In genomic region chr19:10677915-10678771, GRCm38 (mm10) we compare ENCODE assay signal across 8 mouse cellular contexts. TPM values are rescaled to one million over a fixed set of nuclear protein-coding genes. Genes with fewer than 3 reads are reported as not detected.
DNase-seq lines count a peak whose midpoint lies in the region; ATAC-seq and TF ChIP-seq lines count a peak whose summit lies in the region.

Pga5 (minus strand) TSS chr19:10678071.

- TF ChIP-seq POLR2A in small intestine, adult 2 months (IDR thresholded peaks at IDR 0.05; ENCODE audit: low read depth, low read length): no peak

- DNase-seq in ZHBTc4 (ENCODE audit: low read depth, low spot score): peak; percentile 52
- DNase-seq in cerebellum, postnatal 4 days (ENCODE audit: low spot score in 2 of 2): peak; percentile 83 to 95
- peak; percentile 85 for DNase-seq in gastrocnemius, adult 18-20 months (ENCODE audit: low spot score)
- DNase-seq in left cerebral cortex, postnatal 4 days: peak; percentile 95
- DNase-seq in midbrain, embryonic 14.5 days: peak; percentile 92

- ATAC-seq in intestine, embryonic 15.5 days: peak; percentile 65
- peak; percentile 53; the same call in 1 of the 2 replicates for ATAC-seq in midbrain, embryonic 14.5 days (ENCODE audit: low FRiP score, low TSS enrichment)
- ATAC-seq in inflammation-experienced regulatory T-cells, adult 6 months: no peak

- H3K9ac ChIP-seq in intestine, embryonic 15.5 days: no peak within 1 kb of the TSS
- H3K9ac ChIP-seq in midbrain, embryonic 14.5 days (replicated peaks; ENCODE audit: low read length): no peak within 1 kb of the TSS

- peak; percentile 98; the same call in 1 of the 2 replicates for TF ChIP-seq CTCF in small intestine, adult 2 months (IDR thresholded peaks at IDR 0.05; ENCODE audit: extremely low read depth, insufficient read length, insufficient replicate concordance, low read depth, low read length)

- WGBS in intestine, embryonic 15.5 days: 32% methylated on average over 6 of the region's 6 CpGs
- WGBS in midbrain, embryonic 14.5 days: 47% methylated on average over 6 of the region's 6 CpGs
- WGBS in small intestine, adult 2 months: 12% methylated on average over 6 of the region's 6 CpGs

- no peak within 1 kb of the TSS for H3K4me3 ChIP-seq in intestine, embryonic 15.5 days (replicated peaks)
- H3K4me3 ChIP-seq in midbrain, embryonic 14.5 days (replicated peaks; ENCODE audit: low read depth, low read length): no peak within 1 kb of the TSS
- no peak within 1 kb of the TSS for H3K4me3 ChIP-seq in small intestine, adult 2 months (ENCODE audit: low read depth, low read length)

- intact Hi-C loops in left cerebral cortex, postnatal 4 days (cut with DNase I): no loop called here

- no peak within 1 kb of the TSS for H3K27ac ChIP-seq in intestine, embryonic 15.5 days
- no peak within 1 kb of the TSS for H3K27ac ChIP-seq in midbrain, embryonic 14.5 days (replicated peaks; ENCODE audit: low read depth, low read length)
- H3K27ac ChIP-seq in small intestine, adult 2 months (ENCODE audit: insufficient read depth, low read depth, low read length): no peak within 1 kb of the TSS

- no peaks in the 10 kb centered on the region for H3K9me3 ChIP-seq in intestine, embryonic 15.5 days
- no peaks in the 10 kb centered on the region for H3K9me3 ChIP-seq in midbrain, embryonic 14.5 days (ENCODE audit: control insufficient read depth, low read length)

- no peaks in the 10 kb centered on the region for H3K36me3 ChIP-seq in intestine, embryonic 15.5 days
- no peaks in the 10 kb centered on the region for H3K36me3 ChIP-seq in midbrain, embryonic 14.5 days (ENCODE audit: control insufficient read depth, insufficient read depth, low read length)
- H3K36me3 ChIP-seq in small intestine, adult 2 months (ENCODE audit: control insufficient read depth, insufficient read depth, low read length): no peaks in the 10 kb centered on the region

- H3K27me3 ChIP-seq in intestine, embryonic 15.5 days (replicated peaks): no peaks in the 10 kb centered on the region
- no peaks in the 10 kb centered on the region for H3K27me3 ChIP-seq in midbrain, embryonic 14.5 days (ENCODE audit: control insufficient read depth, insufficient read depth, low read length)
- H3K27me3 ChIP-seq in small intestine, adult 2 months (ENCODE audit: control insufficient read depth, insufficient read depth, low read length): no peaks in the 10 kb centered on the region

- H3K4me1 ChIP-seq in intestine, embryonic 15.5 days (replicated peaks): no peaks in the 10 kb centered on the region
- H3K4me1 ChIP-seq in midbrain, embryonic 14.5 days (ENCODE audit: control insufficient read depth, insufficient read depth, low read length): no peaks in the 10 kb centered on the region
- no peaks in the 10 kb centered on the region for H3K4me1 ChIP-seq in small intestine, adult 2 months (ENCODE audit: control insufficient read depth, insufficient read depth, insufficient read length, low read length)

- H3K4me2 ChIP-seq in intestine, embryonic 15.5 days (replicated peaks): no peak within 1 kb of the TSS
- no peak within 1 kb of the TSS for H3K4me2 ChIP-seq in midbrain, embryonic 14.5 days (ENCODE audit: low read length)

RNA-seq across cellular contexts. Expression of gene Pga5, which starts in this region (rescaled TPM):
- total RNA-seq in gastrocnemius, adult 18-20 months (2021): not detected
- 0.39 and 0.61 TPM in 2 replicates for polyA plus RNA-seq in intestine, embryonic 15.5 days (2015; fragmentation: Nextera tagmentation; extraction: Ambion mirVana)
- not detected for total RNA-seq in left cerebral cortex, postnatal 4 days (2021)
- polyA plus RNA-seq in midbrain, embryonic 14.5 days (2014; fragmentation: Nextera tagmentation; extraction: Ambion mirVana): not detected in 2 replicates
- 1.1 TPM in 1 of 2 replicates, not detected in the other for polyA plus RNA-seq in small intestine, adult 2 months (2012; rRNA removed)
- polyA plus RNA-seq in inflammation-experienced regulatory T-cells, adult 6 months (2017; shearing (Covaris generic)): not detected

Comparison
In these comparisons a context has a peak if more than half of its experiments do, and no peak if none do; other contexts are left out.
1. Peak in DNase-seq in gastrocnemius, adult 18-20 months; RNA of the gene not detected or under 1 TPM.
2. Peak in ATAC-seq in intestine, embryonic 15.5 days; RNA of the gene not detected or under 1 TPM.
3. Peak in DNase-seq in left cerebral cortex, postnatal 4 days; RNA of the gene not detected or under 1 TPM.
4. Peak in DNase-seq and ATAC-seq in midbrain, embryonic 14.5 days; RNA of the gene not detected or under 1 TPM.